Mouse (Mus musculus) forebrain, embryonic 16.5 days (tissue): ENCODE results near the gene Itgb7. TPM values are rescaled to one million over a fixed set of nuclear protein-coding genes. Genes with fewer than 3 reads are reported as not detected.

ENCODE experiments used
- ATAC-seq: fragments of 200-750 bp; cut with Nextera tagmentation; 2 replicates; pipeline ENCODE4 v1.8.0; 2017; ENCODE audit warnings: mild to moderate bottlenecking, moderate library complexity
- H3K27ac ChIP-seq: fragments of 300-500 bp; sonication (generic); 2 replicates; pipeline ENCODE4 v1.5.1; 2014; ENCODE audit warnings: low read length, control low read depth
- H3K27me3 ChIP-seq: fragments of 300-500 bp; sonication (generic); replicated peaks from 2 replicates; pipeline ENCODE4 v1.6.1; 2014; ENCODE audit warnings: low read length; ENCODE audit not compliant: control insufficient read depth, insufficient read depth
- H3K36me3 ChIP-seq: fragments of 300-500 bp; sonication (generic); 2 replicates; pipeline ENCODE4 v1.6.1; 2014; ENCODE audit not compliant: control insufficient read depth, insufficient read depth
- H3K4me1 ChIP-seq: fragments of 300-500 bp; sonication (generic); replicated peaks from 2 replicates; pipeline ENCODE4 v1.6.1; 2014; ENCODE audit warnings: low read length; ENCODE audit not compliant: control insufficient read depth, insufficient read depth
- H3K4me2 ChIP-seq: fragments of 300-500 bp; sonication (generic); 2 replicates; pipeline ENCODE4 v1.6.1; 2014; ENCODE audit warnings: mild to moderate bottlenecking, low read length, control low read depth
- H3K4me3 ChIP-seq: fragments of 300-500 bp; sonication (generic); replicated peaks from 2 replicates; pipeline ENCODE4 v1.5.1; 2014; ENCODE audit warnings: mild to moderate bottlenecking, low read length, control low read depth
- H3K9ac ChIP-seq: fragments of 300-500 bp; sonication (generic); replicated peaks from 2 replicates; pipeline ENCODE4 v1.6.1; 2014; ENCODE audit warnings: low read depth, low read length, control low read depth
- H3K9me3 ChIP-seq: fragments of 300-500 bp; sonication (generic); 2 replicates; pipeline ENCODE4 v1.6.1; 2016; ENCODE audit warnings: low read length; ENCODE audit not compliant: control insufficient read depth
- WGBS: fragments of 180-500 bp; shearing (Covaris S2); extraction: QIAGEN DNeasy Blood & Tissue Kit; methylation state at CpG from one replicate; pipeline ENCODE4 v1.1.7; 2014; 5-methylcytosine and 5-hydroxymethylcytosine counted together
- polyA plus RNA-seq: library from polyadenylated mRNA; unstranded; fragments of >200 nt; fragmentation: Nextera tagmentation; extraction: Ambion mirVana; gene quantifications from 2 replicates; pipeline ENCODE4 v1.2.1, GENCODE M21; 2015

Gene Itgb7
- polyA plus RNA-seq, 1 experiment from 2014 or later = 0.73 TPM

- Histone ChIP-seq H3K36me3 (peaks cover 19% of the 10 kb centered on the region), H3K4me3 (peak overlapping the region; percentile 63), H3K4me1 (peaks cover 39% of the 10 kb centered on the region), H3K27ac (peak overlapping the region; percentile 70), H3K4me2 (peak overlapping the region; percentile 76), H3K9me3 (no peaks in the 10 kb centered on the region), H3K9ac (peak overlapping the region; percentile 57), H3K27me3 (no peaks in the 10 kb centered on the region)
- peak; percentile 49 for ATAC-seq
- 12% methylated on average over 8 of the region's 8 CpGs for WGBS
These were observed 26.0 kb downstream of the Itgb7 start for GRCm38 (mm10) chr15:102205779-102206178.

- peak within 1 kb of the TSS; percentile 63 for H3K4me3 ChIP-seq
- H3K9ac ChIP-seq = peak within 1 kb of the TSS; percentile 89
- peaks cover 39% of the 10 kb centered on the region for H3K4me1 ChIP-seq
- H3K4me2 ChIP-seq = peak within 1 kb of the TSS; percentile 82
- peaks cover 13% of the 10 kb centered on the region for H3K36me3 ChIP-seq
- peak within 1 kb of the TSS; percentile 97 for H3K27ac ChIP-seq
- ATAC-seq = no peak
- H3K9me3 ChIP-seq = no peaks in the 10 kb centered on the region
- 38% methylated on average over 19 of the region's 19 CpGs for WGBS
- no peaks in the 10 kb centered on the region for H3K27me3 ChIP-seq
These were observed 26.9 kb downstream of the Itgb7 start, which contains the start of gene Csad for GRCm38 (mm10) chr15:102204674-102205505. Csad (minus strand) TSS chr15:102204724.

DNA sequence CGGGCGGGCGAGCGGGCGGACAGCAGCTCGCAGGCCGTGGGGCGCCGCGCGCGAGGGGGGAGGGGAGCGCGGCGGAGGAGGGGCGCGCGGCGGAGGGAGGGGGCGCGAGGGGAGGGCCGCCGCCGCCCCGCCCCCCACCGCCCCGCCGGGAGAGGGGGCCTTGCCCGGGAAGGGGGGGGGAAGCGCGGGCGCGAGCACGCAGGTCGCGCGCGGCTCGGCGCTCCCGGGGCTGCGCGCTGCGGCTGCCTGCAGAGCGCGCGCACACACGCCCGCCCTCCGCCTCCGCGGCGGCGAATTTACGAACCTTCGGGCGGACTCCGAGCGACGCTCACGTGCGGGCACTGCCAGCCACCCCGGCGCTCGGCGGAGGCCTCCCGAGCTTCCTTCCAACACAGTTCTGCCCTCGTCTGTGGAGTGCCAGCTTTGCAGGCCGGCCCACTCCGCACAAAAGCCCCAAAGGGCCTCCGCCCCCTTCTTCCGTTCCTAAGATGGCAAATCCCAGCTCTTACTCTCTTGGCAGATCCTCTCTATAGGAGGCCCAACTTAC lies 27.8 kb downstream of the Itgb7 start:
- Histone ChIP-seq H3K36me3 (peaks cover 8% of the 10 kb centered on the region), H3K4me3 (peak overlapping the region; percentile 63), H3K9me3 (no peaks in the 10 kb centered on the region), H3K27ac (peak overlapping the region; percentile 97), H3K4me2 (peak overlapping the region; percentile 82), H3K4me1 (peaks cover 39% of the 10 kb centered on the region), H3K27me3 (no peaks in the 10 kb centered on the region), H3K9ac (peak overlapping the region; percentile 89)
- ATAC-seq = peak; percentile 36
- WGBS = 0% methylated on average over 21 of the region's 72 CpGs

DNA sequence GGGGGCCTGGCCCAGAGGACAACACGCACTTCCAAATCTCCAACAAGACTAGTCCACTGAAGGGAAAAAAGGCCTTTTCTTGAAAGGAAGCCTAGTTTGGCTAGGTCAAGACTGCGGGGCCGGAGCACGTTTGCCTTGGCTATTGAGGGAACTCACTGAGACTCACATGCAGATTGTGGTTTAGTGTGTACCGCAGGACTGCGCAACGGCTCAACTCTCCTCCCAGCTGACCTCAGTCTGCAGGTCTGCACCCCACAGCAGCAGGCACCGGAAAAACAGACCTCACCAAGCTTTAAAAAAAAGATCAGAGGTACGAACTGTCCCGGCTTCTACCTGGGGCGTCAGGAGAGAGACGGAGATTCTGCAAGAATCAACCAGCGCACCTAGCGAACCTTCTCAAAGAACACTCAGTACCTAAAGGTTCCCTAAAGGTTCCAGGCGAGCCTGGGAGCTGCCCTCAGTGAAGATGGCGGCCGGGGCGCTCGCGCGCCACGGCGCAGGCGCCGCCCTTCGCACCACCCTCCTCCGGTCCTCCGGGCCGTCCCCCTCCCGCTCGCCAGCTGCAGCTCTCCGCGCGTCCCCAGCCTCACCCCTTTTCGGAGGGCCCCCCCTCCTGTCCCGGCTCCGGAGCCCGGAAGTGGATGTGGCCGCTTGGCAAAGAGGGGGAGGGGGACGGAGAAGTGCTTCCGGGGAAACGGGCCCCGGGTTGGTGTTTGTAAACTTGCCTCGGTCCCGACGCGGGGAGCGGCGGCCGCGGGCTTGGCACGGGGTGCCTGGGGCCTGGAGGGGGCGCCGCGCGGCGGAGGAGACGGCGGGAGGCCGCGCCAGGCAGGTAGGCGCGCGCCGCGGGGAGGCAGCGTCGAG lies 28.5 kb downstream of the Itgb7 start, which contains the start of gene Zfp740:
Gene Zfp740, plus strand, starts transcription at position 279 of the 864 bp plus-strand sequence.
- H3K27ac ChIP-seq = peak within 1 kb of the TSS; percentile 97
- peak within 1 kb of the TSS; percentile 63 for H3K4me3 ChIP-seq
- H3K27me3 ChIP-seq = no peaks in the 10 kb centered on the region
- peaks cover under 1% of the 10 kb centered on the region for H3K36me3 ChIP-seq
- H3K9me3 ChIP-seq = no peaks in the 10 kb centered on the region
- peaks cover 39% of the 10 kb centered on the region for H3K4me1 ChIP-seq
- peak; percentile 96 for ATAC-seq
- H3K4me2 ChIP-seq = peak within 1 kb of the TSS; percentile 82
- peak within 1 kb of the TSS; percentile 89 for H3K9ac ChIP-seq
- under 1% methylated on average over 60 of the region's 68 CpGs for WGBS

DNA sequence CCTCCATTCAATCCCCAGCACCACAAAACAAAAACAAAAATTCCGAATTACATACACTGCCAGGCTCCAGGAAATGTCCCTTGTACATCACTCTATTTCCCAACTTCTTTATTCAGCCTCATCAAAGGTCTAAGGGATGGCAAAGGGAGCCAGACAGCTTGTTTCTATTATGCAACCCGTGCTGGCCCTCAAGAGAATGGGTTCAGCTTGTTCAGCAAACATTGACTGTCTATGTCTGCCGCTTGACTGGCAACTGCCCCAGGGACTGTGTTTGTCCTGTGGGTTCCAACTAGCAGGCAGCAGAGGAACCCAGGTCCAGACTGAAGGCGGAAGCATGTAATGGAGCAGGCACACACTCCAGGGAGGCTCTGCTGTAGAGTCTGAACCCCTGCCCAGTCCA lies 32.9 kb downstream of the Itgb7 start:
- Histone ChIP-seq H3K27me3 (no peaks in the 10 kb centered on the region), H3K4me1 (peaks cover 7% of the 10 kb centered on the region), H3K27ac (no peak overlapping the region), H3K9ac (no peak overlapping the region), H3K9me3 (no peaks in the 10 kb centered on the region), H3K4me2 (no peak overlapping the region), H3K36me3 (no peaks in the 10 kb centered on the region), H3K4me3 (no peak overlapping the region)
- no peak for ATAC-seq
- 86% methylated on average over 4 of the region's 4 CpGs for WGBS

GRCm38 (mm10) chr15:102195373-102195772 lies 36.4 kb downstream of the Itgb7 start:
- no peaks in the 10 kb centered on the region for H3K36me3 ChIP-seq
- ATAC-seq = no peak
- no peak overlapping the region for H3K4me3 ChIP-seq
- 91% methylated on average over 4 of the region's 4 CpGs for WGBS
- H3K9ac ChIP-seq = no peak overlapping the region
- no peak overlapping the region for H3K4me2 ChIP-seq
- no peaks in the 10 kb centered on the region for H3K27me3 ChIP-seq
- H3K9me3 ChIP-seq = no peaks in the 10 kb centered on the region
- no peak overlapping the region for H3K27ac ChIP-seq
- H3K4me1 ChIP-seq = no peaks in the 10 kb centered on the region

DNA sequence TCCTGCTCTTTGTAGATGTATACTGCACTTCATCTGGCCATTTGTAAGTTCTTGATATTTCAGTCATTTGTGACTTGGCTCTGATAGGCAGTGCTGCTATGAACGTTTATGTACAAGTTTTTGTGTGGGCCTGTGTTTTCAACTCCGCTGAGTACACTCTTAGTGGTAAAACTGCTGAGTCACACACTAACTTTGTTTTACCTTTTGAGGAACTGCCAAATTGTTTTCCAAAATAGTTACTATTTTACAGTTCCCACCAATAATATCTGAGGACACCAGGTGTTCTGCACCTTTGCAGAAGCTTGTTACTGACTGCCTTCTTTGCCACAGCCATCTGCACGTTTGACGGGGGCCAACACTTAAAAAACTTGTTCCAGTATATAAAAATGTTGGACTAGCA lies 37.3 kb downstream of the Itgb7 start:
- H3K4me2 ChIP-seq = no peak overlapping the region
- no peaks in the 10 kb centered on the region for H3K36me3 ChIP-seq
- 83% methylated on average over 4 of the region's 4 CpGs for WGBS
- no peak overlapping the region for H3K27ac ChIP-seq
- H3K4me3 ChIP-seq = no peak overlapping the region
- ATAC-seq = no peak
- H3K27me3 ChIP-seq = no peaks in the 10 kb centered on the region
- H3K9me3 ChIP-seq = no peaks in the 10 kb centered on the region
- no peaks in the 10 kb centered on the region for H3K4me1 ChIP-seq
- no peak overlapping the region for H3K9ac ChIP-seq

DNA sequence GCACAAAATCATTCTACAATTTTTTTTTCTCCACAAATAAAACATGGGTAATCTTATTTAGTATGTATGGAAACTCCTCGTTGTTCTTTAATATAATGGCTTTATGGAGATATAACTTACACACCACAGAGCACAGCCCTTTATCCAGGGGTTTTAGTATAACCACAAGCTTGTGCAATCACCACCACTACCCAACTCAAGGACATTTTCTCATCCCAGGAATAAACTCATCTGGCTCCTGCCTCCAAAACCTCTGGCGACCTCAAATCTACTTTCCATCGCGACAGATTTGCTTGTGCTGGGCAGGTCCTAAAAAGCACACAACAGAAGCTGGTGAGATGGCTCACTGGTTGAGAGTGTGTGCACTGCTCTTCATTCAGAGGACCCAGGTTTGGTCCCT lies 38.1 kb downstream of the Itgb7 start:
- 91% methylated on average over 4 of the region's 4 CpGs for WGBS
- no peaks in the 10 kb centered on the region for H3K36me3 ChIP-seq
- H3K27ac ChIP-seq = no peak overlapping the region
- no peak overlapping the region for H3K9ac ChIP-seq
- no peak overlapping the region for H3K4me2 ChIP-seq
- H3K4me3 ChIP-seq = no peak overlapping the region
- no peaks in the 10 kb centered on the region for H3K9me3 ChIP-seq
- H3K27me3 ChIP-seq = no peaks in the 10 kb centered on the region
- no peaks in the 10 kb centered on the region for H3K4me1 ChIP-seq
- no peak for ATAC-seq

DNA sequence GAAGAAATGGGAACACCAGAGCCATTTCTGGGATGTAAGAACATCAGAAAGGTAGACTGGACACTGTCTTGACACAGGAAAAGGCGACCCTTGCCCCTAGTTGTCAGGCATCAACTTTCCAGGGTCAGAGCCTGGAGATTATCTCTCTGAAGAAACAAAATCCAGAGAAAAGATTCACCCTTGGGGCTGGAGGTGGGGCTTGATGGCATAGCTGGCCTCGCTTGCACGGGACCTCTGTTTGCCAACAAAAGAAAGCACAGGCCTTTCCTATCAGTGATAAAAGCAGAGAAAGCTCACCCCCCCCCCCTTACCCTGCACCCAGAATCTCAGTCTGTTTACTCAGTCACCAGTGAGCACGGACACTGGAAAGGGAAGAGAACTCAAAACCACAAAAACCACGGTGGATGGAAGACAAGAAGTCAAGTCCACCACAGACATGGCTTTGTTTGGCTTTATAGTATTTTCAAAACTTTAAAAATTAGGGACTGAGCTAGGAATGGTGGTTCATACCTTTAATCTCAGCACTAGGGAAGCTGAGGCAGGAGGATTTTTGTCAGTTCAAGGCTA lies 38.8 kb downstream of the Itgb7 start:
- no peak for ATAC-seq
- no peaks in the 10 kb centered on the region for H3K27me3 ChIP-seq

More for the DNA sequence above, 38.8 kb downstream of the Itgb7 start:
- Histone ChIP-seq H3K36me3 (no peaks in the 10 kb centered on the region), H3K4me2 (no peak overlapping the region), H3K9me3 (no peaks in the 10 kb centered on the region), H3K4me3 (no peak overlapping the region), H3K9ac (no peak overlapping the region), H3K27ac (no peak overlapping the region), H3K4me1 (no peaks in the 10 kb centered on the region)
- 67% methylated on average over 5 of the region's 5 CpGs for WGBS
